Mouse (Mus musculus): ENCODE results near the gene Foxp2. TPM values are rescaled to one million over a fixed set of nuclear protein-coding genes. Genes with fewer than 3 reads are reported as not detected.

Foxp2 gene
- 1 to 10 TPM; 1.8 to 4.0 (median 2.9) TPM for total RNA-seq (2022)

DNA sequence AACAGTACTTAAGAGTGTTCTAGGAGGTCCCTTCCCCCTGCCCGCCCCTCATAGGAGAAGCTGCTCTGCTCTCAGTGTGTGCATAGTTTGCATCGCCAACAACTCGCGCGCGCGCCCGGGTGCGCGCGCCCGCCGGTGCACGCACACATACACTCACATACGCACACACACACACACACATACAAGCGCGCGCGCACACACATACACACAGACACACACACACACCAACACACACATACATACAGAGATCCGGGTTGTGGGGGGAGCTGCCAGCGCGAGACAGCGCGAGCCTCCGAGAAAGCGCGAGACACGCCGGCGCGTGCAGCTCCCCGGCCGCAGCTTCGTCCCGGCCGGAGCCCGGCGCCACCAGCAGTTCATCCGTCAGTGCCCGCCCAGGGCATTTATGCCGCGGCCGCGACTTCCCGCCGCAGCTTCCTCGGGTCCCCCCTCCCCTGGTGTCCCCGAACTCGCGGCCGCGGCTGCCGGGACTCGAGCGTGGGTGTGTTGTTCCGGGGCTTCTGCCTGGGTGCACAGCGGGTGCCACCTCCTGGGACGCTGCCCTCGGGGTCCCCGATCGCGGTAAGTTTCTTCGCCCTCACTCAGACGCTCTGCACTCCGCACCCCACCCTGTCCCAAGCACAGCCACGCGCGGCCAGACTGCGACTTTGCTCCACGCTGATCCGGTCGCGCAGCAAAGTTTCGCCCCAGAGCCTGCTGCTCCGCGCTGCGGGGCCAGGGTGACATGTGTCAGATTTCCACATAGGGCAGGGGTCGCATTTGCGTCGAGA lies at the start of gene Foxp2:
Foxp2 (plus strand) TSS at position 167 of the 788 bp plus-strand sequence.
- DNase-seq (ENCODE audit: low spot score): no peak

DNA sequence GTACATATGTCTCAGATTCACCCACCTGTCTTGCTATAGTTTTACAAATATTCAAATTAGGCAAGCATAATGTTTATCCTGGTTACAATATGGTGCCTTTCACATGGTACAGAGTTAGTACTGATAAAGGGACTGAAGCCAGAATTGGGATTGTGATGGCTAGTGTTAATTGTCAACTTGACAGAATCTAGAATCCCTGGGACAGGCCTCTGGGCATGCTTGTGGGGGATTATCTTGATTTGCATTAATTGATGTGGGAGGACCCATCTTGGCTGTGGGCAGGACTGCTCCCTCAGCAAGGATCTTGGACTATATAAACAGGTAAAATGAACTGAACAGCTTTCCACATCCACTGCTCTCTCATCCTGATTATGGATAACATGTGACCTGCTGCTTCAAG lies 15.9 kb upstream of the Foxp2 start:
- DNase-seq (ENCODE audit: low spot score): no peak

DNA sequence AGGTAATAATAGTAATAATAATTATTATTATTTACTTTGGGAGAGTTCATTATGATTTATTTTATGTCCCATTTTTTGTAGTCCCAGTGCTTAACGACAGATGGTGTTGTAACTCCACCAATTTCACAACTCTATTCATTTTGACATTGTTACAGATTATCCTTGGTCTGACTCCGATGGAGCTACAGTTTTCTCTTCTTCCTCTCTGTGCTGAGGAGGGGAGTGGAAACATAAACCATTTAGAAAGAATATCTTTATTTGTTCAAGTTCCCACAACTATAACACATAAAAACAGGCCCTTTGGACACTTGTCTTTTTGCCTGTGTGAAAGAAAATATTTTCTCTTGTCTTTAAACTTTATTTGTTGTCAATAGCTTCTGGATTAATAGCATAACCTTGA lies 4.1 kb upstream of the Foxp2 start:
- DNase-seq (ENCODE audit: low spot score): no peak

DNA sequence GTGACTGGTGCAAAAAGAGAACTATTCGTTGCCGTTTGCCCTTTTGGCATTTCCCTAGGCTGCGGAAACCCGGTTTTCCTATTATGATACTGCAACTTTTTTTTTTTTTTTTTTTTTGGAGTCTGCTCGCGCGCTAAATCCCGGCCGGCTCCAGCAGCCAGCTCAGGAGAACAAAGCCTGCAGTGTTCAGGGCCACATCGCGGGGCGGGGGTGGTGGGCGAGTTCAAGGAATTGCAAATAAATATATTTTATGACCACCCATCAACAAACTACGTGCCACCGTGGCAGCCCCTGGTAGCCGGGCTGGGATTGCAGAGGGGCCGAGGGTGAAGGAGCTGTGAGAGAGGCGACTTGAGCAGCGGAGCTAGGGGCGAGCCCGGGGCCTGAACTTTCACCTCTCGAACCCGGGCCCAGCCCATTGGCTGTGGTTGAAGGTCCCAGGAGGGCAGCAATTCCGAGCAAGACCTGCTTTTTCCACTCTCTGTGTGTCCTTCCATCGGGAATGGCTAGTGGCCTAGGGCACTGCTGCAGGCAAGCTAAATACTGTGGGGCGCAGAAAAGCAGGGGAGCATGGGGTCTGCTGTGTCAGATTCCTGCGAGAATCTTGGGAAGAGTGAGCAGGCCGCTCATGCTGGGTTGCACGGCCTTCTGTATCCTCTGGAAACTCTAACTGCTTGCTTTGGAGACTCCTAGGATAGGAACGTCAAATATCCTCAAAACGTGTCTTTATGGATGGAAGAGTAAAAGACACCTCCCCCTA lies 2.9 kb upstream of the Foxp2 start:
- no peak for DNase-seq (ENCODE audit: low spot score)

DNA sequence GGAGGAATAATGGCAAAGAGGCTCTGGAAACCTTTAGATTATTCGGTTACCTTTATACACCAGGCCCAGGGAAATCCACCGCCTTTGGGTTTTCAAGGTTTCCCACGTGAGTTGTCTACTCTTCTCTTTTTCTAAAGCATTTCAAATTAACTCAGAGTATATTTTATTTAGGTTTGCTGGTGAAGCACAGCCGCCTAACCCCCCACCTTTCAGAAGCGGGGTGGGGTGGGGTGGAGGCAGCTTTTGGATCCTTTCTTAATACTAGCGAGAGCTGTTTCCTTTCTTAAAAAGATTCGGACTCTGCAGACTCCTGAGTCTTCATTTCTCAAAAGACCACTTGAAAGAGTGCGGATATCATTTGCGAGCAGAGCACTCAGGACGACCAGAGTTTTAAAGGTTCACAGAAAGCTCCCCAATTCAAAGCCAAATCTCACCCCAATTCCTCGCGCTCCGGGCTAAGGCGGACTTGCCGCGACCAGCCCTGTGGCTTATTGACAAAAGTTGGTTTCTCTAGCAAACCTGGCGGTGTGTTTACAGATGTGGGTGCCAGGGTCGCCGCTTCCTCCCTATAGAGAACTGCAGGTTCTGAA lies 2.0 kb upstream of the Foxp2 start:
- DNase-seq (ENCODE audit: low spot score): no peak

DNA sequence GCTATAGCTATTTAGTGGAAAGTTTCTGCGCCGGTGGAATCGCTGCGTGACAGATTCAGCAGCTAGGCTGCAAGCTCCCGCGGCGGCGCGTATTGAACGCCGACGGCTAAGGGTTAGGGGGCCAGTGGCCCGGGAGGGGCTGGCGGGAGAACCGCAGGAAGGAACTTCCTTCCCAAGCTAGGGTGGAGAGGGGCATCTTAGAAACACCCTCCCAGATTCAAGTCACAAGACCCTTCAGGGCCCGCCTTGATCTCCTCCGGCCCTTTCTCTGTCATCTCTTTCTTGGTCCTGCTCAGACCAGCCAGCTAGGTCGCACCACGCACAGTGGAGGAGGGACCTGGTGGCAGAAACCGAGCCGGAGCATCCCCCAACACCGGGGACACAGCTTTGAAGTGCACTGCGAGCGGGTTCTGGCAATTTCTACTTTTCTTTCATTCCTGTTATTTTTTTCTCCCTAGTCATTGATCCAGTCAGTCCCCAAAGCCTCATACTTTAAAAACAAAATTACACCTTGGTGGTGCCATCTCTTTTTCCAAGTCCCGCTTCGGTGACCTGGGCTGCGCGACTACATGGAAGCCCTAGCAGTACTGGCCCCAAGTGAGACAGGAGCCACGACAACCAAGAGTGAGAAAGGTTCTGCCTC lies 1.1 kb upstream of the Foxp2 start:
- no peak for DNase-seq (ENCODE audit: low spot score)

DNA sequence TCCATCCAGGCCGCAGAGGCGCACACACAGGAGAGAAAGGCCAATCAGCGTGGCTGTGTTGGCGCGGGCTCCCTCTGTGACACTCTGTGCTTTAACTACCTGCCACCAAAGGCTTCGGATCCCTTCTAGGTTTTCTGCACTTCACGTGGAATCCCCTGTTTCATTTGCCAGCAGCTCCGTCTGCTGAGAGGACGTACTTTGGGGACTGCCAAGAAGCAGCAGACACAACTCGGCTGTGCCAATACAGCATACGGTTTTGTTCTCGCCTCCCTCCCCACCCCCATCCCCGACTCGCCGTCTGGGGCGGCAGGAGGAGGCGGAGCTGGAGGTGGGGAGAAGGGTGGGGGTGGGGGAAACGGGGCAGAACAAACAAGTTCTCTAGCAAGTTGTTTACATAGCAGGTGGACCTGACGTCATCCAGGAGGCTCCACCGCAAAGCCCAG lies 549 bp upstream of the Foxp2 start:
- DNase-seq (ENCODE audit: low spot score): peak; percentile 49

DNA sequence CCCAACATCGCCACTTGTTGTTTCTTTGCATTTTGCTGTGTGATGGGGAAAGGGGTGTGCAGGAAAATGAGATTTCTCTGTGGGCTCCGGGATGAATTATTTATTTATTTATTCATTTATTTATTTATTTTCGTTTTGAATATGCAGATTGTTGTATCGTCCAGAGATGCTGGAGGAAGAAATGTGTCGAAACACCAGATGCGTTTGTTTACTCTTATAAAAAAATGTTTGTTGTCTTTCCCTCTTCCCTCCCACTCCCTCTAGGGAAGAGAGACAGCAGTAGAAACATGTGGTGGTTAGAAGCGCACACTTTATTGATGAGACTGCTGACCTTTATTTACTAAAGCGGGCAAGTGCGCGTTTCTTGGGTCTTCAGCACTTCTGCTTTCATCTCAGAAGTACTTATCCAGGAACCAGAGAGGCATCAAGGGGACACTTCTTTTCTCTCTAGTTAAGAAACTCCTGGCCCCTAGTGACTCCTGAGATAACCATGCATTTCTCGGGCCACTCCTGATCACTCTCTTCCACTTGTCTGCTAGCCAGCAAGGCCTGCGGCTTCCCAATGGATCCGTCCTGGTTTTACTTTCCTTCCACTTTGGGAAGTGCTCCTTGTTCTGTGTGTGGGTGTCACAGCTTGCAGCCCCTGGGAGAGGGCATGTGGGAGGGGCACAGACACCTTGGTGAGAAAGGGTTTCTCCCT lies 972 bp downstream of the Foxp2 start:
- no peak for DNase-seq (ENCODE audit: low spot score)

DNA sequence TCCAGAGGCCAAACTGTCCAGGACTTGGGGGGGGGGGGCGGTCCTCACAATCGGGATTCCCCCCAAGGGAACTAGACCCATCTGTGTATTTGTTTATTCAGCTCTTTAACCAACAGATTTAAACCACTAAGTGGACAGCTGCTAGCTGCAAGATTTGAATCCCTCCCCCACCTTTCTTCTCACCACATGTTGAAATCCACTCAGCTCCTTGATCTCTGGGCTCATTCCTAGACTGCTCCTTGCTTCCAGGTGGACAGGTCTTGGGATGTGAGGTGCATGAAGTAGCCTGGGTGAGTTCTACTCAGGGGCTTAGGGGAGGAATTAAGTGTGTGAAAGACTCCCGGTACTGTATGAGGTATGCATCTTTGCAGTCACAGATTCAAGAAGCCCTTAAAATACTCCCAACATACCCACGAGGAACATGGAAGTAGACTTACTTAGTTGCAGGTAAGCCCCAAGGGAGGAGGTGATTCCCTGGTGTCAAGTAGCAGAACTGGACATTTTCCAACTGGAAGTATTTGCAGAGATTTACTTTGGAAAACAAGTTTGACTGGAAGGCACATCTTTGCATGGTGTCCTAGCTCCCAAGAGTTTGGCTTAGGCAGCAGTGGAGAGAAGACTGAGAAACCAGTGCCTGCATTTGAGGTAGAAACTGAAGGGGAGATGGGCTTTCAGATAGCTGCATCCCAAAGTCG lies 2.3 kb downstream of the Foxp2 start:
- DNase-seq (ENCODE audit: low spot score): no peak

DNA sequence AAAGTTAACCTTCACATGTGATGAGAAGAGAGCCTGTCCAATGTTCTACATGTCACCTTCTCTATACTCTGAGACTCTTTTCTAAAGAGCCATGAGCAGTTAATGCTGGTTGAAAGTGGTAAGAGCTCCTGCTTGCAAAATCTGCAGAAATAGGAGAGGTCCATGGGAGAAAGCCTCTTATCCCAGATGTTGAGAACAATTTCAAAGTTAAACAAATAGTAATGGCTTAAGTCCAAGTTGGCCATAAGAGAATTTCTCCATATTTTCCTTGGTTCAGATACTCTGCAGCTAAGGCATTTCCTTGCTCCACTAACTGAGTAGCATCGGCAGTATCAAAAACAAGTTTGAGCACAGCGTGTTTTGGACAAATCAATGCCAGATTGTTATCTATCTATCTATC lies 13.9 kb downstream of the Foxp2 start:
- DNase-seq (ENCODE audit: low spot score): no peak

DNA sequence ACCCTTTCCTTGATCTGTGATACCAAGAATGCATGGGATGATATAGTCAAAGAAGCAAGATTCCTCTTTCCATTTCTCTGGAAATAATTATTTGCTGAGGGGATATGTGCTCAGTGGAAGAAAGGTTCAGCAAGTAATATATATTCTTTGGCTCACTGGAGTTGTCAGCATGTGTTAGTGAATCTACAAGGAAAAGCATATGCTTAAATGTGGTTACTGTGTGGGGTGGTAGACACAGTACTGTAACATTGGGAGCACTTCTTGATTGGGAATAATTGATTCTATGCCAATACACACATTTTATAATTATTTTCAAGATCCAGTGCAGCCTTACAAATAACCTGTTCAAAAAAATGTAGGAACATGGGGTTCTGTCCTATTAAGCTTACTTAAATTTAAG lies 21.6 kb downstream of the Foxp2 start:
- no peak for DNase-seq (ENCODE audit: low spot score)

DNA sequence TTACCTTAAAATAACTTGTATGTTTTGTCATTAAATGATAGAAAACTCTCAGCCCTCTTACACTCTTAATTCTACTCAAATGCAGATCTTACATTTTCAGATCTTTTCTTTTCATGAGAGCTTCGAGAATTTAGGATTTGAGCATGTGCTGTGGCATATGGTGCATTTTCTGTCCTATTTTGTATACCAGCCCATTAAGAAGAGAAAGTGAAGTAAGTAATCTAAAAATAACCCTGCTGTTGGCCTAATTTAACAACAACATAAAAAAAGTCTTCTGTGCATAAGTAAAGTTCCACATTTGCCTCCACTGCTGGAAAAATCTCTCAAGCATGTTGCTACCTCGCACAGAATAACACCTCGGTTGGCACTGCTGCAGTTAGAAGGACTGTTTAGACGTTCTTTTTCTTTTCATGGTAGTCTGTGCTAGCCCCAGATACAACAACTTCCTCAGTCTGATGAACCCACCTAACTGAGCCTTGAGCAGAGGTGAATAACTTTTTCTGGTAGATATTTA lies 23.9 kb downstream of the Foxp2 start:
- no peak for DNase-seq (ENCODE audit: low spot score)

DNA sequence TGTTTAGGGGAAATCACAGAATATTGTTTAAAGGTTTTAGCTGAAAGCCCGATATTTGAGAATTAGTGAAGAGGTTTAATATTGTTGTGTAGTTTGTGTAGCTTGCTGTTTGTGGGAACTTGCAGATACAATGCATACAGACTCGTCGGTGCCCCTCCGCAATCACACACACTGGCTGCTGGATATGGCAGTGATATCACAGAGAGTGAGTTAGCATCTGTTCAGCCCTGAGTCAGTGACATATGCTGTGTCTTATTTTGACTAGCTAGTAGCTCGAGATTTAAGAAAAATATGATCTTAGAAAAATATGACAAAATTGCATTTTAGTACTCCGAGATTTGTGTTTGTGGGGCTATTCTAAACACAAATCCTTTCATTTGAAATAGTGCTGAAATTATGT lies 49.9 kb downstream of the Foxp2 start:
- no peak for DNase-seq (ENCODE audit: low spot score)

DNA sequence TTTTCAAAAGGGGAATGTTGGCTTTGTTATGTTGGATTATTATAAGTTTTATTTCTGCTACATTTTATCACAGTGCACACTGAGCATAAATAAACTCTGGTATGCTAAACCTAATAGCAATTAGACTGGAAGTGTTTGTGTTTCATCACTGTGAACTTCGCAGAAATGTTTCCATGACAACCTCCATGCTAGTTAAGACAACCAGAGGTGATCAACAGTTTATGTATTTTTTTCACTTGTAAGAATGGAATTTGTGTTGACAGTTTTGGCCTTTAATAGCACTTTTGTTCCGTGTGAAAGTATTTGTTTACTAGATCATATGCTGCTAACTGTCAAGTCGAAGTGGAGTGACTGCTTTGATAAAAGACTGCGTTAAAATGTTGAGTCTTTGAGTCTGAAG lies 51.6 kb downstream of the Foxp2 start:
- DNase-seq (ENCODE audit: low spot score): no peak

DNA sequence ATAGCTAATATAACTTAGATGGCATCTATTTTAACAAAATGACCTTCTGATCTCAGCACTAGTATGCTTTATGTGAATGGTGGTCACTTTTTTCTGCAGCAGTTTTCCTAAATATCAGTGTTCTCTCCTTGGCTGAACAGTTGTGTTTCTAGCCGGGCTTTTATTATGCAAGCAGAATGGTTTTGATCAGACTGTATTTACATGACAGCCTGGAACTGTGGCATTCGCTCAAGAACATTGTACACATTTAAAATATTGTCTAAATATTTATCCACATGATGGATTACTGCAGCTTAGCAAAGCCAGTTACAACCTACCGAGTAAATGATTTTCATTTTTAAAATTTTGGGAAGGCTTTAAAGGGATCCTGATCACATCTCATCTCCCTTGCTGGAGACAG lies 75.9 kb downstream of the Foxp2 start:
- DNase-seq (ENCODE audit: low spot score): no peak

DNA sequence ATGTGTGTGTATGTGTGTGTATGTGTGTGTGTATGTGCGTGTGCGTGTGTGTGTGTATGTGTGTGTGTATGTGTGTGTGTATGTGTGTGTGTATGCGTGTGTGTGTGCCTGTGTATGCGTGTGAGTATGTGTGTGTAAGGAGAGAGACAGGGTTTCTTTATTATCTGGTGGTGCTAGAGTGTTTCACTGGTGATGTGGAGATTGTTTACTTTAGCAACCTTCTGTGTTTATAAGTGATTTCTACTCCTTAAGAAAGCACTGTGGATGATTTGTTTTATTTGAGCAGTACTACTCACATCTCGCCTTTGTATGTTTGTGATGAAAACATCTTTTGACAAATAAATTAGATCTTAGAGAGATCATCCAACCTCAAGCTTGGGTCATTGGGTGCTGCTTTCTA lies 77.1 kb downstream of the Foxp2 start:
- no peak for DNase-seq (ENCODE audit: low spot score)

DNA sequence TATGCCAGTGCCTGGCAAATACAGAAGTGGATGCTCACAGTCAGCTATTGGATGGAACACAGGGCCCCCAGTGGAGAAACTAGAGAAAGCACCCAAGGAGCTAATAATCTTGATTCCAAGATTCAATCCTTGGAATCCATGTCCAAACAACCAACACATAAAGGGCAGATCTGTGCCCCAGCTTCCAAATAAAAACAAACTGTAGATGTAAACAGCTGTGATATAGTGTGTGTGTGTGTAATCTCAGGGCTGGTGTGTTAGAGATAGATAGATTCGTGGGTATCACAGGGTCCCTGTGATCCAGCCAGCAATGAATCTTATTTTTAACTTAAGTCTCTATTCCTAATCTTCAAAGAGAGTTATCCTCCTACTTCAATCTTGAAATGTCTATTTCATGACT lies 107.0 kb downstream of the Foxp2 start:
- DNase-seq (ENCODE audit: low spot score): no peak

DNA sequence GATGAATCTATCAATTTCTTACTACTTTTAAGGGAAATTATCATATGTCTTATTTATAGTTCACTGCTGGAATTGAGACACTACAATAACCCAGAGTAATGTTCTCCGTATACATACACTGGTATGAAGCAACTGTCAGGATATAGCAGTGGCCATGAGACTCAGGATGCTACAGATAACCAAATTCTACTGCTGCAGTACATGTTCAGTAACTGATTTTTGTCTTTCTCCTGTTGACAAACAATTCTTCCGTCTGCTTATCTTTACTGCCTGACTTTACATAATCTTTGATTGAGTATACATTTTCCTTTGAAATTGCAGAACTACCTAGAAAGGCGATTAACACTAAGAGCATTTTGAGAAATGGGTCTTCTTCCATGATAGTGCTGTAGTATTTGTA lies 127.3 kb downstream of the Foxp2 start:
- DNase-seq (ENCODE audit: low spot score): no peak

DNA sequence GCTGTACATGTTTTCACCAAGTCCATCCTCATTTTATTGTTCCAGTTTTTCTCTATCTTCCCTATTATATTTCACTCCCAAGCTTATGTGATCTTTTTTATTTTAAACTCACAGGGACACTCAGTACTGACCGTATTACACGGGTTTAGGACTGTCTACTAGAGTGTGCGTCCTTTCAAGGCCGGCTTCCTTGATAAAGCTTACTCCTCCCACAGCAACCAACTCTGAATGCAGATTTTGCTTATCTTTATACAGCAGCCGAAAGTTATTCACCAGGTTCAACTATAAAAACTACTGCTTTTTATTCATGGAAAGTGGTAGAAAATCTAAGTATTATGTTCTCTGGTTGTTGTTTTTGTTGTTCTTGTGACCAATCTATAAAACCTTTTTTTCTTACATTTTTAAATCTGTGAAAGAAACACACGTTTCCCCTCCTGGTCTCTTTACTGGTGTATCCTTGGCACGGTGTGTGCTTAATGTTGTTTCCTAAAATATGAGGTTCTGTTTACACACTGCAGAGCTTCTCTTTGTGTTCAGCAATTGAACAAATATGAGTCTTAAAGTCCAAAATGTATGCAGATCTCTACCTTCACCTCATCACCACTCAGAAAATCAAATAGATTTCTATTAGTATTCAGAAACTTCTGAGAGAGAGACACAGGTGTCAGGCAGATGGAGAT lies 128.4 kb downstream of the Foxp2 start:
- no peak for DNase-seq (ENCODE audit: low spot score)

DNA sequence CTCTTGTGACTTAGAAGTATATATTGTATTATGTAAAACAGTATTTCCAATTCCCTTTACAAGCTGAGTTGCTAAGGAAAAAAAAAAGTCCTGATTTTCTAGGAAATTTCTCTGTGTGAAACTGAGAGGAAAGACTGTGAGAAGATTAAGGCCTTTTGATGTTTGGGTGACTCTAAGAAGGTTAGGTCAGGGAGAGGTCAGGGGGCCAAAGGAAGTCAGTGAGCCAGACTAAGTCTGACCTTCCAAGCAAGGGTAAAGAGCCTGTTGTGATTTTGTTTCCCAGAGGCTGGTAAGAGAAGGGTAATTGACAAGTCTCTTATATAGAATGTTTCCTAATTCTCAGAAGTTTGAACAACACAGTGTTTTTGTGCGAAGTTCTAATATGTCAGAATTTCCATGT lies 162.1 kb downstream of the Foxp2 start:
- DNase-seq (ENCODE audit: low spot score): no peak

Data from heart, adult 8-10 months (tissue).